Mouse (Mus musculus) embryonic fibroblast, embryonic 13.5 days (primary cell): ENCODE data around the gene Cbr1.

Experiments used
- CTCF ChIP-seq: IDR thresholded peaks from 2 replicates; pipeline ENCODE4 v1.5.1; 2011; ENCODE audit warnings: mild to moderate bottlenecking, control low read depth, low read length, moderate library complexity, borderline replicate concordance; ENCODE audit not compliant: insufficient read depth
- POLR2A ChIP-seq: IDR thresholded peaks from 2 replicates; pipeline ENCODE4 v1.6.1; 2011; ENCODE audit warnings: low read depth, mild to moderate bottlenecking, control low read depth, low read length, moderate library complexity

DNA sequence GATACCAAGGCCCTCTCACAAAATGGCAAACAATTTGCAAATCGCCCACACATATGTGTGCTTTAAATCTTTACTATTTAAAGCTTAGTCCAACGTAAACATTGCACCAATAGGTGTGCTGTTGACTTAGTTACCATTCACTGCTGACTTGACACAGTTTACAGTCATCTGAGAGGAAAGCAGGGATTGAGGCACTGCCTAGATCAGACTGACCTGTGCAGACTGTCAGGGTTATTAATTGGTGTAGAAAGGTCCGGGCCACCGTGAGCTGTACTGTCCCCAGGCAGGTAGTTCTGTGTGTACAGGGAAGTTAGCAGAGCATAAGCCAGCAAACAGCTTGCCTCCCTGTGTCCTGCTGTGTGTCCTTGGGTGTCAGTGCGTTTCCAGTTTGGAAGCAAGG, 30.1 kb upstream of the Cbr1 start:
- TF ChIP-seq CTCF (no peak), POLR2A (no peak)
